22 mouse cellular contexts compared by ENCODE assay signal in genomic region chr8:70114488-70114887, GRCm38 (mm10). TPM values are rescaled to one million over a fixed set of nuclear protein-coding genes. Genes with fewer than 3 reads are reported as not detected.
"Had no signal": no experiment of that assay in that cellular context is flagged by ENCODE, and none has a peak within 500 bp of the region (broad histone marks: within the 10 kb centered on the region; RNA-seq: fewer than 3 reads in every experiment).

No protein-coding gene starts in this region.

- H3K27ac ChIP-seq: kidney, postnatal 0 days; limb, embryonic 12.5 days; limb, embryonic 15.5 days; liver, embryonic 14.5 days; stomach, postnatal 0 days had no signal

- H3K4me2 ChIP-seq: limb, embryonic 12.5 days; limb, embryonic 15.5 days; liver, embryonic 11.5 days; lung, embryonic 14.5 days had no signal

- DNase-seq: kidney, adult 2 months; kidney, postnatal 25 days; liver, postnatal 0 days; lung, embryonic 14.5 days; lung, postnatal 36 days; midbrain, embryonic 14.5 days; right cerebral cortex, postnatal 14 days; right cerebral cortex, postnatal 4 days; thymus, adult 2 months; thymus, postnatal 14 days; thymus, postnatal 4 days had no signal

- H3K9ac ChIP-seq: limb, embryonic 12.5 days; limb, embryonic 15.5 days; liver, embryonic 14.5 days; liver, postnatal 0 days; lung, embryonic 14.5 days had no signal

- H3K9me3 ChIP-seq: limb, embryonic 12.5 days; limb, embryonic 15.5 days had no signal

- ATAC-seq: intestine, postnatal 0 days; liver, postnatal 0 days; lung, postnatal 0 days had no signal

- H3K36me3 ChIP-seq: limb, embryonic 12.5 days; limb, embryonic 15.5 days had no signal

- H3K4me3 ChIP-seq: limb, embryonic 12.5 days; limb, embryonic 15.5 days had no signal

RNA-seq across cellular contexts. Expression of gene Ncan, which starts 6.2 kb away (rescaled TPM):
- polyA plus RNA-seq: liver, postnatal 0 days had no signal

RNA-seq across cellular contexts. Expression of gene Mef2b, which starts 25.0 kb away (rescaled TPM):
- total RNA-seq: layer of hippocampus, postnatal 25 days; left cerebral cortex, adult 18-20 months had no signal
- polyA plus RNA-seq: intestine, postnatal 0 days; stomach, embryonic 14.5 days had no signal
